Mouse (Mus musculus): ENCODE measurements around the gene Hes7. TPM values are rescaled to one million over a fixed set of nuclear protein-coding genes. Genes with fewer than 3 reads are reported as not detected.

Gene Hes7
- polyA plus RNA-seq, 1 experiment from 2014 or later: 0.61 TPM

DNA sequence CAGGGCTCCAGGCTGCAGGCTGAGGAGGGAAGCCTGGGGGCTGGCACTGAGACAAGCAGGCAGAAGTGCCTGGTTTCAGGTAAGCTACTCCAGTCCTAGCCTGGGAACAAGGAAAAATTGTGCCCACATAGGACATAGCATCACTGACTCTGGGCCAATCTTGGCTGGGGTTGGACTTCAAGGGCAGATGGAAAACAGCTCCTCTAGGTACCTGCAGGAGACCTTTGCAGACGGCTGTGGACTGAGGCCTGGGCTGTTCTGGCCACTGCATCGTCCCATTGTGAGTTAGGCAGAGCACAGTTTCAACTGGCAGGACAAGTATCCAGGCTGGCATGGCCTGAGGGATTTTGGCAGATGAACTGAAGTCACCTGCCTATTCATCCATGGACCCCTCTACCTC is 14.4 kb upstream of the Hes7 start:
- Histone ChIP-seq H3K4me3 (no peak overlapping the region), H3K36me3 (peaks cover 88% of the 10 kb centered on the region), H3K9me3 (no peaks in the 10 kb centered on the region), H3K4me1 (replicated peaks) (peaks cover 13% of the 10 kb centered on the region), H3K27ac (replicated peaks) (no peak overlapping the region), H3K9ac (no peak overlapping the region), H3K27me3 (no peaks in the 10 kb centered on the region), H3K4me2 (no peak overlapping the region)
- ATAC-seq (ENCODE audit: low read depth): no peak
- 98% methylated on average over 2 of the region's 2 CpGs for WGBS

GRCm38 (mm10) chr11:69106299-69106698 is 13.9 kb upstream of the Hes7 start:
- Histone ChIP-seq H3K27ac (replicated peaks) (no peak overlapping the region), H3K9me3 (no peaks in the 10 kb centered on the region), H3K4me2 (no peak overlapping the region), H3K4me3 (no peak overlapping the region), H3K27me3 (no peaks in the 10 kb centered on the region), H3K4me1 (replicated peaks) (peaks cover 12% of the 10 kb centered on the region), H3K9ac (no peak overlapping the region), H3K36me3 (peaks cover 83% of the 10 kb centered on the region)
- WGBS: 91% methylated on average over 11 of the region's 11 CpGs
- ATAC-seq (ENCODE audit: low read depth): no peak

GRCm38 (mm10) chr11:69106842-69107241 is 13.4 kb upstream of the Hes7 start:
- Histone ChIP-seq H3K4me3 (no peak overlapping the region), H3K36me3 (peaks cover 78% of the 10 kb centered on the region), H3K9ac (no peak overlapping the region), H3K9me3 (no peaks in the 10 kb centered on the region), H3K4me1 (replicated peaks) (peaks cover 16% of the 10 kb centered on the region), H3K27me3 (no peaks in the 10 kb centered on the region), H3K27ac (replicated peaks) (no peak overlapping the region), H3K4me2 (no peak overlapping the region)
- no peak for ATAC-seq (ENCODE audit: low read depth)
- whole genome bisulfite sequencing: 85% methylated on average over 11 of the region's 11 CpGs

DNA sequence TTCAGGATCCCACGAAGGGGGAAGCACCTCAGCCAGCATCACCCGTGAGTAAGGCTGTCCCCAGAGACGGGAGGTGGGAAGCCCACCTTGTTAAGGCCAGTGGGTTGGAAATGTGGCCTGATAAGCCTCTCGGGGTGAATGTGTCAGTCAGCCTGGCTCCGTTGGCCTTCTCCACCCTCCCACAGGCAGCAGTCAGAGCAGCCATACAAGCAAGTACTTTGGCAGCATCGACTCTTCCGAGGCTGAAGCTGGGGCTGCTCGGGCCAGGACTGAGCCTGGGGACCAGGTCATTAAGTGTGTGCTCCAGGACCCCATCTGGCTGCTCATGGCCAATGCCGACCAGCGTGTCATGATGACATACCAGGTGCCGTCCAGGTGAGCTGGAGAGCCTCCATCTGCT is 12.5 kb upstream of the Hes7 start:
- Histone ChIP-seq H3K27ac (replicated peaks) (no peak overlapping the region), H3K27me3 (no peaks in the 10 kb centered on the region), H3K4me3 (no peak overlapping the region), H3K9me3 (no peaks in the 10 kb centered on the region), H3K36me3 (peaks cover 70% of the 10 kb centered on the region), H3K4me2 (no peak overlapping the region), H3K9ac (no peak overlapping the region), H3K4me1 (replicated peaks) (peaks cover 22% of the 10 kb centered on the region)
- no peak for ATAC-seq (ENCODE audit: low read depth)
- 93% methylated on average over 11 of the region's 11 CpGs for WGBS

- Histone ChIP-seq H3K4me2 (no peak overlapping the region), H3K36me3 (peaks cover 64% of the 10 kb centered on the region), H3K27me3 (peaks cover 5% of the 10 kb centered on the region; the same call in 1 of the 2 replicates), H3K27ac (replicated peaks) (no peak overlapping the region), H3K9me3 (no peaks in the 10 kb centered on the region), H3K4me1 (replicated peaks) (peaks cover 22% of the 10 kb centered on the region), H3K4me3 (no peak overlapping the region), H3K9ac (no peak overlapping the region)
- no peak for ATAC-seq (ENCODE audit: low read depth)
- WGBS: 95% methylated on average over 9 of the region's 9 CpGs
Measured at GRCm38 (mm10) chr11:69108223-69108622, 12.0 kb upstream of the Hes7 start.

- Histone ChIP-seq H3K9me3 (no peaks in the 10 kb centered on the region), H3K27ac (replicated peaks) (no peak overlapping the region), H3K4me2 (no peak overlapping the region), H3K4me1 (replicated peaks) (peaks cover 22% of the 10 kb centered on the region), H3K9ac (no peak overlapping the region), H3K4me3 (no peak overlapping the region), H3K36me3 (peaks cover 54% of the 10 kb centered on the region), H3K27me3 (peaks cover 13% of the 10 kb centered on the region; the same call in 1 of the 2 replicates)
- 86% methylated on average over 13 of the region's 13 CpGs for WGBS
- ATAC-seq (ENCODE audit: low read depth): no peak
Measured at GRCm38 (mm10) chr11:69109032-69109900, 10.9 kb upstream of the Hes7 start.

GRCm38 (mm10) chr11:69110319-69111046 is 9.7 kb upstream of the Hes7 start:
- Histone ChIP-seq H3K27ac (replicated peaks) (0 out of 2 replicates have a peak overlapping the region, but pooled peaks have one; percentile 28), H3K9me3 (no peaks in the 10 kb centered on the region), H3K9ac (peak overlapping the region; percentile 58; the same call in 1 of the 2 replicates), H3K4me2 (peak overlapping the region; percentile 60), H3K4me1 (replicated peaks) (peaks cover 22% of the 10 kb centered on the region), H3K27me3 (peaks cover 25% of the 10 kb centered on the region), H3K36me3 (peaks cover 41% of the 10 kb centered on the region), H3K4me3 (peak overlapping the region; percentile 43)
- ATAC-seq (ENCODE audit: low read depth): peak; percentile 53; the same call in 1 of the 2 replicates
- under 1% methylated on average over 30 of the region's 30 CpGs for WGBS

DNA sequence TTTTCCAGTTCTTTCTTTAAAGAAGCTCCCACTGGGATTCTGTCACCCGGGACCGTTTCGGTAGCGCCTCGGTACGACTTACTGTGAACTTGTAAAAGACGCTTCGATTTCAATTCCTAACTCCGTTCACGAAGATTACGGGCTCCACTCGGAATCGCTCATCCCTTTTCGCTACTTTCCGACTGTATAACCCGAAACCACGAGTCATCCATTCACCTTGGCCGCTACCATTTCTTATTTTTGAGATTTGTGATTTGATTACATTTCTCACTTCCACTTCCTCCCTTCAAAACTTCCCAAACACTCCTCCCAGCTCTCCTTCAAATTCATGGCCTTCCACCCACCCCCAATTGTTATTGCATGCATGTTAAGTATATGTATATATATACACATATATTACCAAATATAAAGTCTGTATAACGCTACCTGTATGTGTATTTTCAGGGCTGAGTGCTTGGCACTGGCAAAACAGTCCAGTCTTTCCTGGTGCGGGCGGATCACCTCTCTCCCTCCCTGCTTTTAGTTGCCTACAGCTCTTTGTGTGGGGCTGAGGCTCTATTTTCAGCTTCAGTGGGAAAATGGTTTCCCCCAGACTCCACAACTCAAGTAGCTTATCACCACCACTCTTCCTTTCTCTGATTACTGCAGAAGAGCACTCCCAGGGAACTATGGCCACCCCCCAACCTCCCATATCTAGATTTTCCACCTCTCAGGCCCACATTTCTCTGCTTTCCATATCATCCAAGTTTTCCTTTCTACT is 9.0 kb upstream of the Hes7 start:
- Histone ChIP-seq H3K36me3 (peaks cover 34% of the 10 kb centered on the region), H3K9ac (peak overlapping the region; percentile 58), H3K9me3 (no peaks in the 10 kb centered on the region), H3K4me2 (peak overlapping the region; percentile 60), H3K27me3 (peaks cover 32% of the 10 kb centered on the region), H3K4me1 (replicated peaks) (peaks cover 22% of the 10 kb centered on the region), H3K27ac (replicated peaks) (no peak overlapping the region), H3K4me3 (peak overlapping the region; percentile 43)
- 7% methylated on average over 21 of the region's 21 CpGs for WGBS
- no peak for ATAC-seq (ENCODE audit: low read depth)

DNA sequence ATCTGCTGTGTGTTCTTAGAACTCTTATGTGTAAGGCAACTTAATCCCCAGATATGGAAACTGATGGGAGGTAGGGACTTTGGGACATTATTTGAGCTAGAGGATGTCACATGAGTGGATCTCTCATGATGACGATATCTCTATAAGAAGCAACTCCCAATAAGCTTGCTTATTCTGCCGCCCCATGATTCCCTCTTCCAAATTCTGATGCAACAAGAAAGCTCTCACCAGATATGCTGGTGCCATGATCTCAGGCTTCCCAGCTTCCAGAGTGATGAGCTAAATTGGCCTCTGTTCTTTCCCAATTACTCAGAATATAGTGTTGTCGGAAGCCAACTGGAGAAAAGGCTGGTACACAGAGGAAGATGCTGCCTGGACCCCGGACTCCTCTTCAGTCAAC is 8.3 kb upstream of the Hes7 start:
- ATAC-seq (ENCODE audit: low read depth): no peak
- H3K9ac ChIP-seq: peak overlapping the region; percentile 58; the same call in 1 of the 2 replicates
- H3K4me2 ChIP-seq: peak overlapping the region; percentile 60
- H3K36me3 ChIP-seq: peaks cover 28% of the 10 kb centered on the region
- 54% methylated on average over 4 of the region's 4 CpGs for WGBS
- no peak overlapping the region for H3K27ac ChIP-seq (replicated peaks)
- H3K9me3 ChIP-seq: no peaks in the 10 kb centered on the region
- peaks cover 24% of the 10 kb centered on the region for H3K4me1 ChIP-seq (replicated peaks)
- H3K27me3 ChIP-seq: peaks cover 36% of the 10 kb centered on the region
- H3K4me3 ChIP-seq: no peak overlapping the region

DNA sequence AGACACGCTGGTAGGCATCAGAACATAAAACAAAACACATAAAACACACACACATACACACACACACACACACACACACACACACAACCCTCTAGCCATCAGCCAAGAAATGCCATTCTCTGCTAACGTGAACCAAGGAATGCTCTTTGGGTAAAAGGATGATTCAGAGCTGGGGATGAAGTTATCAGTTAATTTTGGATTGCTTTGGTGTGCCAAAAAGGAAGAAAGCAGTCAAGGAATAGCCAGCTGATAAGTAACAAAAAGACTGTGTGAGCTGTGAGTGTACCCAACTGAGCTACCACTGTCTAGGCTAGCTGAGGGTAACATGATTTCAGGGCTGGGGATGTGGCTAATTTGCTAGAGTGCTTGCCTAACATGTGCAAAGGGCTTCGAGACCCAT is 6.2 kb upstream of the Hes7 start:
- Histone ChIP-seq H3K36me3 (peaks cover 6% of the 10 kb centered on the region), H3K4me2 (no peak overlapping the region), H3K9ac (no peak overlapping the region), H3K27me3 (peaks cover 36% of the 10 kb centered on the region), H3K4me1 (replicated peaks) (peaks cover 37% of the 10 kb centered on the region), H3K4me3 (no peak overlapping the region), H3K9me3 (no peaks in the 10 kb centered on the region), H3K27ac (replicated peaks) (no peak overlapping the region)
- whole genome bisulfite sequencing: 80% methylated on average over 3 of the region's 3 CpGs
- no peak for ATAC-seq (ENCODE audit: low read depth)

- Histone ChIP-seq H3K4me3 (no peak overlapping the region), H3K27me3 (peaks cover 42% of the 10 kb centered on the region), H3K4me2 (no peak overlapping the region), H3K4me1 (replicated peaks) (peaks cover 43% of the 10 kb centered on the region), H3K9ac (no peak overlapping the region), H3K36me3 (0 out of 2 replicates have a peak, but pooled peaks cover under 1% of the 10 kb centered on the region), H3K9me3 (no peaks in the 10 kb centered on the region), H3K27ac (replicated peaks) (no peak overlapping the region)
- ATAC-seq (ENCODE audit: low read depth): no peak
- 87% methylated on average over 3 of the region's 3 CpGs for WGBS
Measured at GRCm38 (mm10) chr11:69114621-69115020, 5.6 kb upstream of the Hes7 start.

All from neural tube, embryonic 13.5 days (tissue).